Mouse (Mus musculus): Measurements from ENCODE around the gene Galntl5. TPM values are rescaled to one million over a fixed set of nuclear protein-coding genes. Genes with fewer than 3 reads are reported as not detected.

The Galntl5 gene
- total RNA-seq, 2 experiments from 2014 or later: not detected

Small RNA genes lying within 50 kb of the gene (microRNA-seq; reads per million reads assigned to microRNA genes)
- not detected for gene Gm26051

Other genes starting within 250 kb of the Galntl5 start
- gene Prkag2, start 80.8 kb upstream of the Galntl5 start, total RNA-seq (2021): 100 to 1,000 TPM in 1 of 2 experiments, 10 to 100 TPM in 1; 90.6 to 123 TPM
- gene Galnt11, start 40.4 kb downstream of the Galntl5 start, total RNA-seq (2021): 10 to 100 TPM; 46.1 to 49.0 TPM
- gene E130116L18Rik, start 41.7 kb downstream of the Galntl5 start, total RNA-seq (2021): not detected

Data from left cerebral cortex, postnatal 36 days (tissue).